Mouse (Mus musculus) stomach, postnatal 0 days (tissue): ENCODE results near the gene Fnd3c2. TPM values are rescaled to one million over a fixed set of nuclear protein-coding genes. Genes with fewer than 3 reads are reported as not detected.

Source experiments
- ATAC-seq: fragments of 200-750 bp; cut with Nextera tagmentation; 2 replicates; pipeline ENCODE4 v1.8.0; 2017; ENCODE audit not compliant: low FRiP score, low TSS enrichment
- DNase-seq: peaks from one replicate; pipeline ENCODE4 v3.0.0-alpha.2; 2016; ENCODE audit warnings: low spot score
- H3K27ac ChIP-seq: fragments of 300-500 bp; sonication (generic); replicated peaks from 2 replicates; pipeline ENCODE4 v1.5.1; 2014; ENCODE audit warnings: mild to moderate bottlenecking, control low read depth
- H3K27me3 ChIP-seq: fragments of 300-500 bp; sonication (generic); 2 replicates; pipeline ENCODE4 v1.6.1; 2014; ENCODE audit warnings: low read length; ENCODE audit not compliant: control insufficient read depth, insufficient read depth
- H3K36me3 ChIP-seq: fragments of 300-500 bp; sonication (generic); 2 replicates; pipeline ENCODE4 v1.6.1; 2014; ENCODE audit warnings: low read length, mixed read lengths; ENCODE audit not compliant: control insufficient read depth, insufficient read depth
- H3K4me1 ChIP-seq: fragments of 300-500 bp; sonication (generic); replicated peaks from 2 replicates; pipeline ENCODE4 v1.6.1; 2014; ENCODE audit warnings: antibody characterized with exemption; ENCODE audit not compliant: control insufficient read depth, insufficient read depth
- H3K4me2 ChIP-seq: fragments of 300-500 bp; sonication (generic); replicated peaks from 2 replicates; pipeline ENCODE4 v1.6.1; 2014; ENCODE audit warnings: low read depth, mild to moderate bottlenecking, control low read depth, moderate library complexity
- H3K4me3 ChIP-seq: fragments of 300-500 bp; sonication (generic); 2 replicates; pipeline ENCODE4 v1.5.1; 2014; ENCODE audit warnings: low read depth, low read length, control low read depth
- H3K9ac ChIP-seq: fragments of 300-500 bp; sonication (generic); 2 replicates; pipeline ENCODE4 v1.6.1; 2014; ENCODE audit warnings: mild to moderate bottlenecking, low read length, control low read depth, mixed read lengths
- H3K9me3 ChIP-seq: fragments of 300-500 bp; sonication (generic); 2 replicates; pipeline ENCODE4 v1.6.1; 2016; ENCODE audit warnings: low read length; ENCODE audit not compliant: control insufficient read depth
- CTCF ChIP-seq: IDR thresholded peaks from 2 replicates; pipeline ENCODE4 v1.5.1; 2016; ENCODE audit warnings: antibody characterized with exemption, low read depth, mild to moderate bottlenecking, moderate library complexity
- EP300 ChIP-seq: optimal IDR thresholded peaks from 2 replicates; pipeline ENCODE3; 2016; ENCODE audit warnings: antibody characterized with exemption
- WGBS: fragments of 180-500 bp; shearing (Covaris S2); extraction: QIAGEN DNeasy Blood & Tissue Kit; methylation state at CpG from one replicate; pipeline ENCODE4 v1.1.7; 2014; 5-methylcytosine and 5-hydroxymethylcytosine counted together
- polyA plus RNA-seq: library from polyadenylated mRNA; unstranded; fragments of >200 nt; fragmentation: Nextera tagmentation; extraction: Ambion mirVana; gene quantifications from 2 replicates; pipeline ENCODE4 v1.2.1, GENCODE M21; 2015

Gene Fnd3c2
- polyA plus RNA-seq, 1 experiment from 2014 or later, result not detected

DNA sequence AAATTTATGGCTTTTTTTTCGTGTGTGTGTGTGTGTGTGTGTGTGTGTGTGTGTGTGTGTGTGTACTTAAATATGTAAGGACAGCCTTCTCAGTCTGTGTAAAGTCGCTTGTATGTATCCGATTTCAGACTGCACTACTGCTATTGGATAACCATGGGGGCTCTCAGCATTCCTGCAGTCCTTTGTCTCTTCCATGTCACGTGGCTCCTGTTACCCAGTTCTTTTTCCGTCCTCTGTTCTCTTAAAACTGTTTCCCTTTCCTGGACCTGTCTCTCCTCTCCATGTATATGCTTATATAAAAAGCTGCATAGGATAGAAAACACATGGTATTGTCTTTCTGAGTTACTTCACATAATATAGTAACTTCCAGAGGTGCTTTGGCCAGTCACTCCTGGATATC is 69.5 kb downstream of the Fnd3c2 start:
- WGBS, result 20% methylated on average over 5 of the region's 5 CpGs
- Histone ChIP-seq H3K36me3 (no peaks in the 10 kb centered on the region), H3K9me3 (no peaks in the 10 kb centered on the region), H3K4me1 (no peaks in the 10 kb centered on the region), H3K9ac (no peak overlapping the region), H3K4me3 (no peak overlapping the region), H3K4me2 (no peak overlapping the region), H3K27me3 (no peaks in the 10 kb centered on the region), H3K27ac (peak overlapping the region; percentile 56)
- no peak for DNase-seq
- ATAC-seq, result no peak
- TF ChIP-seq CTCF, result no peak
- TF ChIP-seq EP300, result no peak

Other genes starting within 250 kb of the Fnd3c2 start
- gene Magt1, start 243.5 kb downstream of the Fnd3c2 start, polyA plus RNA-seq, result 43.7 and 45.3 TPM in 2 replicates
- 559 and 583 TPM in 2 replicates for gene Cox7b, start 239.7 kb downstream of the Fnd3c2 start, polyA plus RNA-seq
- gene Atp7a, start 228.1 kb downstream of the Fnd3c2 start, polyA plus RNA-seq, result 11.4 and 11.6 TPM in 2 replicates
- 0.54 and 0.78 TPM in 2 replicates for gene Tlr13, start 112.2 kb downstream of the Fnd3c2 start, polyA plus RNA-seq
- gene Pgk1, start 68.3 kb downstream of the Fnd3c2 start, polyA plus RNA-seq, result 143 and 166 TPM in 2 replicates
- 9.5 and 10.2 TPM in 2 replicates for gene Taf9b, start 34.2 kb downstream of the Fnd3c2 start, polyA plus RNA-seq
- gene Fndc3c1, start 230.0 kb upstream of the Fnd3c2 start, polyA plus RNA-seq, result 0.25 and 0.62 TPM in 2 replicates